Mouse (Mus musculus) heart, adult 2 months (tissue): ENCODE measurements at regions not wholly inside any gene's neighbourhood (a gene's known extent, or its start where the extent isn't known, plus 50 kb on each side); places are given as distances from the start of the nearest gene placed in this dataset.

ENCODE experiments used
- CTCF ChIP-seq: fragments of 200-600 bp; IDR thresholded peaks from 2 replicates; pipeline ENCODE4 v1.8.1; 2022; ENCODE audit warnings: antibody characterized with exemption, mild to moderate bottlenecking, moderate library complexity
- POLR2A ChIP-seq: fragments of 200-500 bp; IDR thresholded peaks from 2 replicates; pipeline ENCODE4 v1.6.1; 2011; ENCODE audit warnings: mild to moderate bottlenecking, low read depth, low read length, control low read depth; ENCODE audit not compliant: insufficient read depth

- TF ChIP-seq POLR2A (no peak), CTCF (no peak)
Observed at GRCm38 (mm10) chr9:91818616-91819328, 374.0 kb upstream of the Plscr5 start.
